Mouse (Mus musculus) gastrocnemius, postnatal 4 days (tissue): Measurements from ENCODE around the gene Tnfrsf13c. TPM values are rescaled to one million over a fixed set of nuclear protein-coding genes. Genes with fewer than 3 reads are reported as not detected.
A peak's percentile ranks its signal among the peaks of the same experiment; 100 is the strongest.

Source experiments
- DNase-seq, 2 experiments: peaks; one replicate each; pipeline ENCODE4 v3.0.0; 2021 to 2022; ENCODE audit warnings: low spot score in 2 of 2, mixed read lengths in 2 of 2
- total RNA-seq, 2 experiments: library from RNA; stranded (reverse); gene quantifications; 2 replicates each; pipeline ENCODE4 v1.2.3; 2021

Tnfrsf13c gene
- total RNA-seq, 2 experiments from 2014 or later = 0.66 TPM; not detected in 1

GRCm38 (mm10) chr15:82209295-82210050 is 14.7 kb downstream of the Tnfrsf13c start:
- no peak for DNase-seq

DNA sequence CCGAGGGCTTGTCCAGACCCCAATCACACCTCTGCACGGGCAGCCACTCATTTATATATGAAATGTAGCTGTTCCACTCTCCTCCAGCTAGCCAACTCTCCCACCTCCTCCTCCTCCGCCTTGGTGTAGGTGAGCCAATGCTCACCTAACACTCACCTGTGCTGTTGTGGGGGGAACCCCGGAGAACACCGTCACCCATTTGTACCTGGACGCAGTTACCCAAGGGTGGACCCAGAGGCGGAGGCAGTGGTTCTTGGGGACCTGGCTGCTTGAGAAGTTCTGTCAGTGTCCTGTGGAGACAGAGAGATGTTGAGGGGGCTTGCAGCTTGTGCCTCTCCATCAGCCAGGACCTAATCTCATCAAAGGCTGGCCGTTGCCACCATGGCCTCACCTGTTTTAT is 15.9 kb downstream of the Tnfrsf13c start:
- no peak for DNase-seq

DNA sequence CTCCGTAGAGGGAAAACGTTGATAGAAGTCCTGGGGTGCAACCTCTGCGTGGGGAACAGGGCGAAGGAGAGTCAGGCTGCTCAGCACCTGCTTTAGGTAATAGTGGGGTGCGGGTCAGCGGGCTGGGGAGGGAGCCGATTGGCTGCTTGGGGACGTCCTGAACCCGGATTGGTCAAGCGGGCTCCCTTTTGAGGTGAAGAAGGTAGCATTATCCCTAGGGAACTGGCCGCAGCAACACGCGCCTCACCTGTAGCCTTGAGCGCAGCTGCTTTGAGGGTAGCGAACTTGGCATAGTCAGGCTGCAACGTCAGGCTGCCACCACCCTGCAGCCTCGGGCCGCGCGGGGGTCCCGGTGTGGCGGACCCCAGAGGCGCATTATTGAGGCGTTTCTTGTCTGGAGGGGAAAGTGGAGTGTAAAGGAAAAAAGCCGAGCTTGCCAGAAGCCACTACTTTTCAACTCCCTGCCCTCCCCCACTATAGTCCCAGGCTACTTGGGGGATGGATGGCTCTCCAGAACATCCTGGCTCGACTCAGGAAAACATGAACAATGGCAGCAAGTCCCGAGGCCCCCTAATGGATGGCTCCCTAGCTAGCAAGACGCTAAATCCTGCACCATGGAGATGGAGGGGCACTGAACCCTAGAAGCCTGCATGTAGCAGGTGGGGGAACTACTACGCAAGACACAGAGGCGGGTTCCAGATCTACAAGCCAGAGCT is 16.5 kb downstream of the Tnfrsf13c start:
- DNase-seq = no peak

DNA sequence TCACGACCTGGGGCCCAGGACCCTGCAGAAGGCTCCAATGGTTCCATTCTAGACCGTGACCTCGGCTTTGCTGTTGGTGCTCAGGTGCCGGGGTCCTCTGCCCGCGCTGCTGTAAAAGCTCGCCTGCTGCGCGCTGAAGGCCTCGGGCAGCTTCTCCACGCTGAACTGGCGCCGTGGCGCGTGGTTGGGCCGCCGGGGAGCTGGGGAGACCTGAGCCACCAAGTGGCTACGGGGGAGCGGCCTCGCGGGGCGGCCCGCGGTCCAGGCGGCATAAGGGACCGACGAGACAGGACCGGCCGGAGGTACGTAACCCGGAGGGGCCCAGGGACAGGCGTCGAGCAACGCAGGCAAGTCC is 17.1 kb downstream of the Tnfrsf13c start:
- DNase-seq = no peak

- peak; percentile 83 to 88 for DNase-seq
Measured at GRCm38 (mm10) chr15:82206365-82207104, 17.6 kb downstream of the Tnfrsf13c start.

DNA sequence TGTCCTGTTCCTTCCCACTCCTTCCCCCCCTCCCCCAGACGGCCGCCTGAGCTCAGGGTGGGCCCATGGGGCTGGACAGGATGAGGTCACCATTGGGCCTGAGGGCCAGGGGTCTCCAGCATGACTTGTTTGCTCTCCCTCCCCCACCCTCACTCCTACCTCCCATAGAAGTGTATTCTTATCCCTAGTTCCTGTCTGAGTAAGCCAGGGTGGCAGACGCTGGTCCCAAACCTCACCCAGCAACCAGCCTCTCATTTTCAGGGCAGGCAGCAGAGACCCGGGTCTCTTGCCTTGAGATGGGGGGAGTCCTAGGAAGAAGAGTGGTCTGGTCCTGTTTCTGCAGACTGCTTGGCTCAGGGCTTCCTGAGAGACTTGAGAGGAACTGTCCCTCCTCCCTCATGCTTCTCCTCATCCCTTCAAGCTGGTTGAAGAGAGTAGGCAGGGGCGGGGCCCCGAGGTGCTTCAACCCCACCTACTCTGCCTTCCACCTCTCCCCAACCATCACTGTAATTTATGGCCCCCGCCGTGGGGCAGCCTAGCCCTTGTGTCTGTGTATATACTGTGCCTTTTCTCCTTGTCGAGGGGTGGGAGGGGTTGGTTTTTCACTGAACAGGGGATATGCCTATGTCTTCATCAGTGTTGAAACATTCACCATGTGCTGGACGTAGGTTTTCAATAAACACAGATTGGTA is 19.3 kb downstream of the Tnfrsf13c start:
- DNase-seq = no peak

- no peak for DNase-seq
Measured at GRCm38 (mm10) chr15:82203611-82204351, 20.4 kb downstream of the Tnfrsf13c start.

DNA sequence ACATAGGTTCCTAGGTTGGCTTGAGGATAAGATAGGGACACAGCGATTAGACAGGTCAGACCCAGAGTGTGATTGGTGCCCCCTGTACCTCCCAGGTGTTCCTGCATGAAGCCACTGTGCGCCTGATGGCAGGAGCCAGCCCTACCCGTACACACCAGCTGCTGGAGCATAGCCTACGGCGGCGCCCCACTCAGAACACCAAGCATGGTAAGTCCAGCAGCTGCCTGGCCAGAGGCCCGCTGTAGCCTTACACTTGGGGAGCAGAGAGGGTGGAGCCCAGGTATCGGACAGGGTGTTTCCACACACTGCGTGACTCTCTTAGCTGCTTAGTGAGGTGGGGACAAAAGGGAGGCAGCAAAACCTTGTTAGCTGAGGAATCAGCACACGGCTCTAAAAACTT is 21.1 kb downstream of the Tnfrsf13c start:
- DNase-seq = no peak

GRCm38 (mm10) chr15:82202086-82202485 is 22.1 kb downstream of the Tnfrsf13c start:
- DNase-seq = no peak

- DNase-seq = no peak
Measured at GRCm38 (mm10) chr15:82199546-82199945, 24.6 kb downstream of the Tnfrsf13c start.

DNA sequence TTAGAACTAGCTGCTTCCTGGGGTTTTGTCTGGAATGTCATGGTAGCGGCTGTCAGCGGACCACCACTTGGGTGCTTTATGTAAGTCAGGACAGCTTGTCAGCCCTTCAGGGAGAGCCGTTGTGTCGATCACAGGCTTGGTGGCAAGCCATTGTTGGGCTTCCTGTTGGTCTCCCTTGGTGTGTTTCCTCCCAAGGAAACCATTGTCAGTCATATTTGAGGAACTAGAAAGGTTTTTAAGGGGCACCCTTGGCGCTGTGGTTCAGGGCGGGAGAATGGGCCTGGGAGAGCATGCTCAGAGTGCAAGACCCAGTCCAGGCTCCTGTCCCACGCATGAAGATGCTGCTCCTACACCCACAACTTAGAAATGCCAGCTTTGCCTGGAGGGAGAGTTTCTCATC is 25.8 kb downstream of the Tnfrsf13c start:
- no peak for DNase-seq

- DNase-seq = no peak
Measured at GRCm38 (mm10) chr15:82197937-82198336, 26.2 kb downstream of the Tnfrsf13c start.

GRCm38 (mm10) chr15:82197246-82197750 is 26.9 kb downstream of the Tnfrsf13c start:
- DNase-seq = no peak

DNA sequence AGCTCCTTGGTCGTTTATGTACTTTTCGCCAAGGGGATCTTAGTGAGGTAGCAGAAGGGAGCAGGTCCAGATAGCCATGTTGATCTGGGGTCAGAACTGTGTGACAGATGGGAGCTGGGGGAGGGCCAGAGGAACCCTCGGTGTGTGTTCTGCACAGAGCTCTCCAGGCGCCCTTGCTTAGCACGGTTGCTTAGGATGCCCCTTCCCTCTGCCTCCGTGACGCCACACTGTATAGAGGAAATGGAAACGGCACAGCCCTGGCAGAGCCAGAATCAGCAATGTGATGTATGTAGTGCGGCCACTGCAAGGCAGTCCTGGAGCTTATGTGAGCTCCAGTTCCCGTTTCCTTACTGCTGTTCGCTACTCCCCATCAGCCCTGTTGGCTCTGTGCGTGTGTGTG is 27.9 kb downstream of the Tnfrsf13c start:
- DNase-seq = no peak

DNA sequence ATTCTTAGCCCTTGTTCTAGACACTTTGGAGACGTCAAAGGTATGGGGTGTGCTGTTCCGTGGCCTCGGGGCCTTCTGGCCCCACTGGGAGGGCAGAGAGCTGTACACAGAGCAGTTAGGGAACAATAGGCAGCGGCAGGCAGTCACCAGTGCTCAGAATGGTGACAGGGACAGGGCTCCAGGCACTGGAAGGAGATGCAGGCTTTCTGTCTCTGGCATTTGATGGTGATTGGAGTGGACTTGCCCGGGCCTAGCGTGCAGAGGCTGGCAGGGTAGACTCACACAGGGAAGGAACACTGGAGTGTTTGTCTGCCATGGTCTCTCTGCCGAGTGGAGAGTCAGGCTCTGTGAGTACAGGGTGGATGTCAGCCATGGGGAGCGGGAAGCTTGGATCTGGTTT is 31.6 kb downstream of the Tnfrsf13c start:
- no peak for DNase-seq

DNA sequence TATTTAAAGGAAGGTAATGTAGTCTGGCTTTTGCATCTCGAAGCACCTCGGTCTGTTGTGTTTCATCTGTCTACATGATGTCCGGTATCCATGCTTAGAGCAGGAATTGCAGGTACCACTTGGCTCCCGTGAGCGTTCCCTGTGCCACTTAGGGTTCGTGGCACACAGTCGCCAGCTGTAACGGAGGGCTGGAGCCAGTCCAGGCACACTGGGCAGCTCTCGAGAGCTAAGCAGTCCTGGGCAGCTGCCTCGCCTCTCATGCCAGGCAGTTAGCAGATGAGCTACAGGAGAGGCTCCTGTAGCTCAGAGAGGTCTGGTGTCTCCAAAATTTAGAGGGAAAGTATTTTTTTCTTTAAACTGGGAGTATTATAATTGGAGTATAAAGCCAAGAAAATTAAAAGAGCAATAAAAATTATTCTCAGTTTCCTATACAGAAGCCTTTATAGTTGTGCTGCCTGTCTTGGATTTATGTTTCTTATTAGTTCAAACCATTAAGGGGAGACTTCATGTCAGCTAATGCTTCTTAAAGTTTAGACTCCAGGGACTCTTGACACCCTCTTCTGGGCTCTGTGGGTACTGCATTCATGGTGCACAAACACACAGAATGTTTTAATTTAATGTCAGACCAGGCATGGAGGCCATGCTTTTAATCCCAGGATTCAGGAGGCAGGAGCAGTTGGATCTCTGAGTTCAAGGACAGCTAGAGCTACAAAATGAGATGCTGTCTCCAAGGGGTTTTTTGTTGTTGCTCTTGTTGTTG is 35.5 kb downstream of the Tnfrsf13c start:
- peak in 1 of 2 experiments; percentile 53 for DNase-seq

DNA sequence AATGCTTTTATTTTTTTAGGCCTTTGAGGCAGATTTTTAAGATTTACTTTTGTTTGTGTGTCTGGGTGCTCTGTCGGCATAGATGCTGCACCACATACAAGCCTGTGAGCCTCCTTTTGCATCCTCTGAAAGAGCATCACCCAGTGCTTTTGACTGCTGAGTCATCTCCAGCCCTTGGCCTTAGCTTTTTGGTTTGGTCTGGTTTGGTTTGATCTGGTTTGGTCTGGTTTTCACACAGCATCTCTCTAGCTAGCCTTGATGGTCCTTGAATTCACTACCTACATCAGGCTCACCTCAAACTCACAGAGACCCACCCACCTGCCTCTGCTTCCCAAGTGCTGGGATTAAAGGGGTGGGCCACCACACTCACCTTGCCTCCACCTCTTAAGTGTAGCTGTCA is 36.2 kb downstream of the Tnfrsf13c start:
- no peak for DNase-seq

DNA sequence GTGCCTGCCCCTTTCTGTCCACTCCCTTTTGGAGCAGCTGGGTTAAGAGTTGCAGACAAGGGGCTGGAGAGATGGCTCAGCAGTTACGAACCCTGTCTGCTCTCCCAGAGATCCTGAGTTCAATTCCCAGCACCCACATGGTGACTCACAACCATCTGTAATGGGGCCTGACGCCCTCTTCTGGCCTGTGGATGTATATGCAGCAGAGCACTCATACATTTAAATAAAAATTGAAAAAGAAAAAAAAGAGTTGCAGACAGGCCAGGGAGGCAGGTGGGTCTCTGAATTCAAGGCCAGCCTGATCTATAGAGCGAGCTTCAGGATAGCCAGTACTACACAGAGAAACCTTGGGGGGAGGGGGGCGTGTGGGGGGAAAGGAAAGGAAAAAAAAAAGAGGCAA is 36.8 kb downstream of the Tnfrsf13c start:
- DNase-seq = no peak

DNA sequence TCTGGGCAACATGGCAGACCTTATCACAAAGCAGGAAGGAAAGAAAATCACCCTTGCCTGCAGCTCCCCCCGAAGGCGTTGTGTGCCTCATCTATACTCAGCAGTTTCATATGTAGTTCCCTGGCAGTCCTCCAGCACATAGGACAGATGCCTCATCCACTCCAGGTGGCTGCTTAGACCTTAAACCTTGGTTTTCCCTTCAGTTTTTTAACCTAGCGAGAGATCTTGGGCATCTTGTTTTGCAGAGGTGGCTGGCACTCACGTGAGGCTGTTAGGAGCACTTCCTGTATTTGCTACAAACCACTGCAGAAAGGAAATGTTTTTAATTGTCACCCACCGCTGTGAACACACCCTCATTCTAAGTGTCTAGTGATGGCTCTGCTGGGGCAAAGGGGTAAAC is 37.2 kb downstream of the Tnfrsf13c start:
- no peak for DNase-seq

GRCm38 (mm10) chr15:82186131-82186530 is 38.0 kb downstream of the Tnfrsf13c start:
- no peak for DNase-seq
